Mouse (Mus musculus) T-helper 2 cell (primary cell): ENCODE results near the gene Ppard.

Experiments
- in situ Hi-C: fragments of 300-600 bp; cut with MboI, MseI; formaldehyde crosslinking; loops from one replicate; pipeline ENCODE4 v1.15.1; 2025; ENCODE audit warnings: high pct_unique_total_duplicates

Gene Ppard

DNA sequence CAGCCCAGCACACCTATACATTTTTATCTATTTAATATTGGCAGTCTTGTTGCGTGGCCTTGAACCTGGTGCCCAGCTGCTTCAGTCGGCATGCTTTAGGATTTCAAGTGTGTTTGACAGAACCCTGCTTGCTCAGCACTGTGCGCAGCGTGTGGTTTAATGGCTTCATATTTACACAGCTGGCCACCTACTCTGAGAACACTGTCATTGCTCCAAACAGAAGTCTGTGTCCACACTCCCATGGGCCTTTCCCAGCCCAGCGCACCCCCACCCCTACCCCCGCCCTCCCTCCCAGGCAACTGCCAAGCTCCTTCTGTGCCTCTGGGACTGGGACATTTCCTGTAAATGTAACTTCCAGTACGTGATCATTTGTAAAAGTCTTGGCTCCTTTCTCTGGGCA is 20.7 kb downstream of the Ppard start:
- in situ Hi-C loops = no loop called here

DNA sequence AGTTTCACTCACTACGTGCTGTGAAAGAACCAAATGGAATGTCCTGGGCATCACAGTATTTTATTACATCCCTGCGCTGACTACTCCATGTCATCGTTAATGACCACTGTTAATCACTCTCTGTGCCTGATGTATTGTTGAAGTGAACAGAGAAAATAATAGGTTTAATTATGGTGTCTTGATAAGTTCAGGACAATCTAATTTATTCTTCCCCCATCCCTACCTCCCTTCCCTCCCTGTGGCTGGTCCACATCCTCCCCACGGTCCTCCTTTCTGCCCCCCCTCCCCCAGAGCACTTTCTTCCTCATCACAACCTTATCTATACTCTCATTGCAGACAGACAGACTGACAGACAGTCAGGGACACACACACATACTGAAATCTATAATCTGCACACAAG is 22.3 kb downstream of the Ppard start:
- in situ Hi-C loops = no loop called here

DNA sequence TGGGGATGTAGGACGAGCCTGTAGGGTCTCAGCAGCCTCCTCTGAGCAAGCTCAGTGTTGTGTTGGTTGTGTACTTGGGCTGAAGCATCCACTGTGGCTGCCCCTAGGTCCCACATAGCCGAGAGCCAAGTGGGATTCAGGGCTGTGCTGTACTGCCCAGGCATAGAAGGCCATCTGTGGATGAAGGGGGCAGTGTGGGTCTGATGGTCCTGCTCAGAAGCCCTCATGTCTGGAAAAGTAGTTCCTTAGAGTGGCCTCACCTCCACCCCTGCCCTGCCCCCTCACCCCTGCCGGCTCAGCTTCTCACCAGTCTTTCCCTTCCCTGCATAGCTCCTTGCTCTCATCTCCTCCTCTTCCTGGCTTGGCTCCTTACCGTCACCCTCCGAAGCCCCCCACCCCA is 23.2 kb downstream of the Ppard start:
- in situ Hi-C loops = no loop called here

DNA sequence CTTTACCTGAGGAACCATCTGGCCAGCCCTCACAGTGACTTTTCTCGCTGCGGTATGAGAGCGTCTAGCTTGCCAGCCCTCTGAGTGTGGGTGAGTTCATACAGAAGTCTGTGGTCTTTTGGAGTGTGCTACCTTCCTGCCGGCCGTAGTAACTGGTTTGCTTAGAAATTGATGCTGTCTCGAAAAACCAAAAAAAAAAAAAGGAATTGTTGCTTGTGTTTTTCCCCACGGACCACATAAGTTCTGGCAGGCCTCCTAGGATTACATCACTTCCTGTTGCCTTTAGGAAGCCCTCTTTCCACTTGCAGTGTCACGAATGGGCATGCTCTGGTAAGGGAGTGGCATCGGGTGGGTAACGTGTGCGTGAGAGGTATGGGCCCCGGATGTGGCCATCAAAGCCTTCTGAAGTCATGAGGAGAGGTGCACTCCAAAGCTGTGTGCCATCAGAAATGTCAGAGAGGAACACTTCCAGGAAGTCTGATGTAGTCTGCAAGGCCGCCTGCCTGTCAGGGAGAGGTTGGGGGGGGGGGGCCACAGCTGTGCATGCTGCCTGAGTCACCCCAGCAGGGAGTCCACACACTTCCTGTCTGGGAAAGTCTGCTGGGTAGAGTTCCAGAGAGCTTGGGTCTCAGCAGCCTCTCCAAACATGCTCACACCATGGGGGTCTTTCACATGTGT is 24.3 kb downstream of the Ppard start:
- in situ Hi-C loops = no loop called here

DNA sequence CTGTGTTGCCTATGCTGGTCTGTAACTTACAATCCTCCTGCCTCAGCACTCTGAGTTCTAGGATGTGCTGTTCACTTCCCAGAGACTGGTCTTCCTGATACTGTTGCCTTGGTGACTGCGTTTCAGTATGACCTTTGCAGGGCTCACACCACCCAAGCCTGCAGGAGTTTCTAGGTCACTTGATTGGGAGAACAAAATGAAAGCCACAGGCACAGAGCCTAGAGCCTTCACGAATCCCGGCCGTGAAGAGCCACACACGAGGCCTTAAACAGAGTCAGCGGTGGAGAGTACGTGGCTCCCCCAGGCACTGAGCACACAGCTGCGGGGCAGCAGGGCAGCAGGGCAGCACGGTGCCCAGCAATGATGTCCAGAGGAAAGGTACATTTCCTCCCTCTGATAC is 25.8 kb downstream of the Ppard start:
- in situ Hi-C loops = no loop called here

DNA sequence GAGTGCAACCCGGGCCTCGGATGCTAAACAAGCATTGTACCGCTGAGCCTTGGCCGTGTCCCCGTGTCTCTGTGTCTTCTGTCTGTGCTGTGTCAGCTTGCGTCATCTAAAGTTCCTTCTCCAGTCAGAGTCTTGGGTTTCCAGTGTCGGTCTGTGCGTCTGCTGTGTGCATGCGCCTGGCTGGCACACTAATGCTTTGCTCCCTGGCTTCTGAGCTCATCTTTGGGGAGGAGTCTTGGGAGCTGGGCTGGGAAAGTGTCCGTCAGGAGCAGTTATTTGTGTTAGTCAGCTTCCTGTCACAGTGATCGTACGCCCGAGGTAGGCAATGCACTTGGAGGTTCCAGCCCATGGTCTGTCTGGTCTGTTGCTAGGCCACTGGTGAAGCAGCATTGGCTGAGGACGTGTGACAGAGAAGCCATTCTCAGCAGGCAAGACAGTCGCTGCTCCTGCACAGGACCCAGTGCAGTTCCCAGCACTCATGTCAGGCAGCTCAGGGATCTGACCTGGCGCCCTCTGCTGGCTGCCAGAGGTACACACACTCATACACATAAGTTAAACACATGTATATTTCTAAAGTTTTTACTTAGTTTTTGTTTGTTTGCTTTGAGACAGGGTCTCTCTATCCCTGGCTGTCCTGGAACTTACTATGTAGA is 27.5 kb downstream of the Ppard start:
- in situ Hi-C loops = no loop called here

DNA sequence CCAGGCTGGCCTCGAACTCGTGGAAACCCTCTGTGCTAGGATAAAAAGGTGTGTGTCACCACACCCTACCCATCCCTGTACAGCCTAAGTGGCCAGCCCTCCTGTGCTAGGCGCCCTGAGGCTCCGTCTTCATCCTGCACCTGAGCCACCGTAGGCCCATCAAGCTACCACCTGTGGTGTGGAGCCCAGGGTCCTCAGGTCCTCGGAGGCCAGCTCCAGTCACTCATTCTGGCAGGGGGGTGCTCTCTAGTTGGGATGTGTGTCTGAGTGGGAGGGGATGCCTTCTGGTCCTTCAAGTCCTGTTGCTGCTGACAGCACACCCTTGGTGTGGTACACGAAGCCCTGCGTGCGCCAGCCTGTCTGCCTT is 28.0 kb downstream of the Ppard start:
- in situ Hi-C loops = no loop called here

DNA sequence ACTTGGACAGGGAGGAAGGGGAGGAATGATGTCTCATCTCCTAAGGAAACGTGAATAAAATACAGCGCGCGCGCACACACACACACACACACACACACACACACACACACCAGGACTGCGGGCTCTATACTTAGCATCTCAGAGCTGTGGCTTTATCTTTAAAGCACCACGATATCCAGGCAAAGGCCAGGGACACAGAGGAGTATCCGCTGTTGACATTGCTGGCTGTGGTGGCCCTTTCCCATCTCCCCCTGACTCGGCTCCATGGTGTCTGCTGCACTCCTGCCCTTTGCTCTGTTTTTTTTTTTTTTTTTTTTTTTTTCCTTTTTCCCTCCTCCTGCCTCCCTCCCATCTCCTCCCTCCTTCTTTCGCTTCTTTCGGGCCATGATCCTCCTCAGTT is 29.3 kb downstream of the Ppard start:
- in situ Hi-C loops = no loop called here

DNA sequence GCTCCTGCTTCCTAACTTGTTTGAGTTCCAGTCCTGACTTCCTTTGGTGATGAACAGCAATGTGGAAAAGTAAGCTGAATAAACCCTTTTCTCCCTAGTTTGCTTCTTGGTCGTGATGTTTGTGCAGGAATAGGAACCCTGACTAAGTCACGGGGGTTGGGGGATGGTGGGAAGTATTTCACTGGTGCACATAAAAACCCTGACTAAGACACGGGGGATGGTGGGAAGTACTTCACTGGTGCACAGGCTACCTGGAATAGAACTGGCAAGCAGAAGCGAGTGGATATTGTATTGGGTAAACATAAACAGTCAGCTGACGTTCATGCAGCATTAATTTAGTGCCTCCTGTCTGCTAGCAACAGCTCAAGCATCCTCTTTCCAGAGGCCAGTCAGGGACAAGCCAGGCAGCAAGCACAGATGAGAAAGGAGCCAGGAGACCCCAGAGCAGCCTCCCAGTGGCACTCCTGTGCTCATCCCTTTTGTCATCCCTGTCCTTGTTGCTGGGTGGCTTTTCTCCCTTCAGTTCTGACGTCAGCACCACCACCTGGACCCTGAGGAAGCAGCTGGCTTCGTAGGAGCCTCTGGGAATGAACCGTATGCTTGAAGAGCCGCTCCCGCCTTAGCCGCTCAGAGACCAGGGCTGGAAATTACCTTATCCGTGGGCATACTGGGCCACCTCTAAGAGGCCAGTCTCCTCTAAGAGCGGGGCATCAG is 30.8 kb downstream of the Ppard start:
- in situ Hi-C loops = no loop called here

DNA sequence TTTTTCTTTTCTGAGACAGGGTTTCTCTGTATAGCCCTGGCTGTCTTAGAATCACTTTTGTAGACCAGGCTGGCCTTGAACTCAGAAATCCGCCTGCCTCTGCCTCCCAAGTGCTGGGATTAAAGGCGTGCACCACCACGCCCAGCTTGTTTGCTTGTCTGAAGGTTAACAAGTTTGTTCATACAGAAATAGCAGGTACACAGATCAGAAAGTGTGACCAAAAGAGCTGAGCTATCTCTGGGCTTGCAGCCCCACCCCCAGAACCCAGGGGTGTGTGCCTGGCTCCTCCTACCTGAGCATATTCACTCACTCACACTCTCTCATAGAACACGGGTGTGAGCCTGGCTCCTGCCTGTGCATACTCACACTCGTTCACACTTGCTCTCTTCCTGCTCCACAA is 34.8 kb downstream of the Ppard start:
- in situ Hi-C loops = no loop called here

DNA sequence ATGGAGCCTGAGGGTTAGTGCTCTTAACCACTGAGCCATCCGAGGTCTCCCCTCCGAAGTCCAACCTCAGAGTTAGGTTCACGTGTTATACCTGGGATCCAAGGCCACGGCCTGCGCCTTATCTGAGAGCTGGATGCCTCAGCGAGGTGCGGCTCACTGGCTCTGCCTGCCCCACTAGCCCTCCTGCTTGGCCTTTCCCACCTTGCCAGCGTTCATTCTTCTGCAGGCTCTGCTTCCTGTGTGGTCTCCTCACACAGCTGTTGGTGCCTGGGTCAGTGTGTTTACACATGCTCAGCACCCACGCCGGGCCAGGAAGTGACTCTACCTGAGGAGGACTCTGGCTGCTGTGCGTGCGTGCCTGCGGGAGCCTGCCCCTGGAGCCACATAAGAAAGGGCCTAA is 37.7 kb downstream of the Ppard start:
- in situ Hi-C loops = no loop called here

DNA sequence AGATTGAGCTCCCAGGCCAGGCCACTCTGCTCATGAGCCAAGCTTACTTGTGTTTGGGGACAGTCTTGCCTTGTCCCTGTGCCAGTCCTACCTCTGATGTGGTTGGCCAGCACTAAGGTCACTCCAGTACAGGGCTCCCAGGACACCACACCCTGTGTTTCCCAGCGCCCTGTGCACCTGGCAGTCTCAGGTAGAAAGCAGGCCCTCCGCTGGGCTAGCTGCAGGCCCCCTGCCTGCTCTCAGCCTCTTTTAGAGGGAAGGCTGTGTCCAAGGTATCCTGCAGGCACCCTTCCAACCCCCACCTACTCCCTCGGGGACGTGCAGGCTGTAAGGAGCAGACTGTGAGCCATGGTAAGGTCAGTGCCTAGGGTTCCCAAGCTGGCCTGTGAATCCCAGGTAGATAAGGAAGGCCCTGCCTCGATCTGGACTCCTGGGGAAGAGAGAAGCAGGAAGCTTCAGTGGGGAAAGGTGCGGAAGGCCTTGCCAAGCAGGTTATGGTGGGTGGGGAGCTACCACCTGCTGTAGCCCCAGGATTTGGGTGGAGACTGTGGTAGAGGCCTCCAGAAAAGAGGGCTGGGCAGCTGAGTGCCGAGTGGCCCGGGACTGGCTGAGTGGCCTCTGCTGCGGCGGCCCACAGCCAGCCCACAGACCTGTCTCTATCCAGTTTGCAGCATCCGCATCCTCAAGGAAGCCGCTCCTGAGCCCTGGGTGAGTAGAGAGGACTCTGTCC is 39.2 kb downstream of the Ppard start:
- in situ Hi-C loops = no loop called here

DNA sequence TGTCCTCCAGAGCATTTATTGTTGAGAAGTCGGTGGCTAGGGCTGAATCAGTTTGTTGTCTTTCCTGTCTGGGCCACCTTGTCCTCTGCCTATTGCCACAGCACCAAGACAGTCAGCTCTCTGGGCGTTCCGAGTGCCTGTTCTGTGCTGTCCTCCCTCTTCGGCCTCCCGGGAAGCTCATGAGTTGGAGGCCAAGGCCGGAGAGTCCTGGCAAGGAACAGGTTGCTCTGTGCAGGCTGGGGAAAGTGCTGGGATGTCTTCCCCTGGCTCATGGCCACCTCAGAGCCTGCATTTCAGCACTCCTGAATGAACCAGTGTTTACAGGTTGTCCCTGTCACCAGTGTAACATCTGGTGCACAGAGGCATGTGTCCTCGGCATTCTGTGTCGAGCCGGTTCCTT is 39.8 kb downstream of the Ppard start:
- in situ Hi-C loops = no loop called here

DNA sequence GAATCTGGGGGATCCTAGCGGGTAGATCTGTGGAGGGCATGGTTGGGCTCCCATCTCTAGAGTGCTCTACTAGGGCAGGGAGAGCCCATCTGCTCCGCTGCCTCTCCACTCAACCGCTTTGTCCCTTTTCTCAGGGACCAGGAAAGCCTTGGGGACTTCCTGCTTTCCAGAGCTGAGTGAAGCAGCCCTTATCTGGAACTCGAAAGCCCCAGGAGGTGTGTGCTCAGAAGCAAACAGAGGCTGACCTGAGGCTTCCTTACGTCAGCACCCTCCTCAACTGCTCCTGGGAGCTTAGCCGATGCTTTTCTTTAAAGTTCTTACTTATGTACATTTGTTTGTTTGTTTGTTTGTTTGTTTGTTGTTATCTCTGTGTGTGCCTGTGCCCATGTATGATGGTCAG is 40.3 kb downstream of the Ppard start:
- in situ Hi-C loops = no loop called here

DNA sequence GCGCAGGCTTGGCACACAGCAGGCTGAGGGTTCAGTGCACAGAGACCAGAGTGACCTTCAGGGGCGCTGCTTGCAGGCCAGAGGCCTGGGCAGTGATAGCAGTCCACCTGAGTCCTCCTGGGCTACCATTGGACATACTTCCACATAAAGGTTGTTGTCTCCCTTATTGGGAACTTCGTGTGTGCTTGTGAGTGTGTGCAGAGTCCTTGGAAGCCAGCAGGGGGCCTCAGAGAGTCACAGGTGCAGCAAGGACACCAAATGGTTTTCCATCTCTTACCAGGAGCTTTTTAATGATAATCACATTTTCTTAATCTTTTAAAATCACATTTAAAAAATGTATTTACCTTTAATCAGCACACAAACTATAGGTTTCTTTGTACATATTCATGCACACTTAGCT is 42.2 kb downstream of the Ppard start:
- in situ Hi-C loops = loop anchor here (5.0 kb wide), 1 partner anchor 37 kb away; no protein-coding TSS in a partner anchor

DNA sequence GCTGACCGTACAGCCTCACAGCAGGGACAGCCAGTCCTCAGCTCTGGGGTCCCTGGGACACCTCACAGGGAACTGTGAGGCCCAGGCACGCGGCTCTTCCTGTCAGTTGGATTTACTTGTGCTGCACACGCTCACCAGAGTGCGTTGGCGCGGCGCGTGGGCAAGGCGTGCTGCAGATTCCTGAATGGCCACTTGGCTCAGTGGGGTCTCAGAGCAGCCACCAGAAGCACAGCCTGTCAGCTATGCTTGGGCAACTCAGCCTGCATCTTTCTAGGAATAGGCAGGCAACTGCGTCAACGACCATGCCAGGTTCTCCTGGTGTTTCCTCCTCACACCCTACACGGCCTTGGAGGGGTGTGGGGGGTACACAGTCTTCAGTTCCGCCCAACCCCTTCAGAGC is 44.7 kb downstream of the Ppard start:
- in situ Hi-C loops = loop anchor here (5.0 kb wide), 1 partner anchor 40 kb away; no protein-coding TSS in a partner anchor

DNA sequence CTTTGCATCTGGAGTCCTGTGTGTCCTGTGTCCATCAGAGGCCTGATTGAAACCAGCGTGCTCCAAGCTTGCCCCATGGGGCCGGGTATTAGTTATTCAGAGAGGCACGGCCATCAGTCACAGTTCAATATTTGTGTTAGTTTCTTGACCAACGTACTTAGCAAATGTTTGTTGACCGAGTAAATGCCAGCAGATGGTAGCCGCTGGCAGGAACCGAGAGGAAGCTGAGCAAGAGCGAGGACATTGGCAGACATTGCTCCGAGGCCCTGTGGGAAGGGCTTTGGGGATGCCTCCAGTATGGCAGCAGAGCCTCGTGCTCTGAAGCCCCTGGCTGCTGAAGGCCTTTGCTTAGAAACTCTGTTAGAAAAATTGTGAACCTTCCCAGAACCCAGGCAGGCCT is 45.2 kb downstream of the Ppard start:
- in situ Hi-C loops = loop anchor here (5.0 kb wide), 1 partner anchor 40 kb away; no protein-coding TSS in a partner anchor

DNA sequence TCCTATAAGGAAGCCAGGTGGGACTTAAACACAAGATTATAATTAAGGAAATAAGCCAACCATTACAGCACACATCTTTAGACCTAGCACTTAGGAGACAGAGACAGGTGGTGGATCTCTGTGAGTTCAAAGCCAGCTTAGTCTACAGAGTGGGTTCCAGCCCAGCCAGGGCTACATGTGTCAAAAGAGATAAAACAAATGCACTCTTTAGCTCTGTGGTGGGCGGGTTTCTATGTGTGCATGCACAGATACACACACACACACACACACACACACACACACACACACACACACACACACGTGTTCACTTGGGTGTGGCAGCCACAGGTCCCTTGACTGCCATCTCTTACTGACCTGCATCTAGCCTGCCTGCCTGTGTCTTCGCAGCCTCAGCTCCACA is 45.7 kb downstream of the Ppard start:
- in situ Hi-C loops = loop anchor here (5.0 kb wide), 1 partner anchor 41 kb away; no protein-coding TSS in a partner anchor

DNA sequence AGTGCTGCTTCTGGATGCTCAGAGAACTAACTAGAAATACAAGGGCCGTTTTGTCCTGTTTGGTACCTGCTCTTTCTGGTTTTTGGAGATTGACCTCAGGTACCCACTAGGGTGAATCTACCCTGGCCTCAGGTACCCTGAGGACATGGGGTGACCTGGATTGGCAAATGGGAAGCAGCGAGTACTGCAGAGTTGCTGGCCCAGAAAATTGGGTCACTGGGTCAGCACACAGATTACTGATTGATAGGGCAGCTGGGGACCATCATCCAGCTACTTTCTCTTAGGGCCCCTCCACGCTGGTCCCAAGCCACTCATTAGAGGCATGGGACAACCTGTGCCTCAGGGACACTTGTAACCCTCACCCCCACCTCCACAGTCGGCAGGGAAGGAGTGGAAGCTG is 46.7 kb downstream of the Ppard start:
- in situ Hi-C loops = loop anchor here (5.0 kb wide), 1 partner anchor 42 kb away; no protein-coding TSS in a partner anchor

DNA sequence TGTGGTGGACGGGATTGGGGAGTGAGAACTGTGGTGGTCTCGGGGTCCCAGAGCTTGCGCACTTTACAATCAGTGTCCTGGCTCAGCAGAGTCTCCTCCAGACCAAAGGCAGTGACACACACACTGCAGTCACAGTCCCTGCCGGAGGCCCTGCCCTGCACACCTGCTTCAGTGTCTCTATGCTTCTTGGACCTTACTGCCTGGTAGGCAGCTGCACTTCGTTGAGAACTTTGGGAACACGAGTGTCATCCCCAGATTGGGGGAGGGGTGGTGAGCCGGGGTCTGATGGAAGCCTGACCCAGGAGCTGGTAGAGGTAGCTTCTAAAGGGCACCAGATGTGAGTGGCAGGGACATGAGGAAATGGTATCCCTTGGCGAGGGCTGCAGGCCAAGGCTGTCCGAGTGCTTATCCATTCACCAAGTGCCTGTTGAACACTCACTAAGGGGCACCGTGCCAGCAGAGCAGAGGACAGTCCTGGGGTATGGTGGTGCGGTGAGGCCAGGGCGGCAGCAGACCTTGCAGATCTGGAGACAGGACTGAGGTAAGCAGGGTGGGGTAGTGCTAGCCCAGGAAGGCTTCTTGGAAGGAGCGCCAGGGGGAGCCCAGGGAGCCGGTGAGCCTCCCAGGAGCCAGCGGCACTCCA is 47.4 kb downstream of the Ppard start:
- in situ Hi-C loops = loop anchor here (5.0 kb wide), 1 partner anchor 43 kb away; no protein-coding TSS in a partner anchor

DNA sequence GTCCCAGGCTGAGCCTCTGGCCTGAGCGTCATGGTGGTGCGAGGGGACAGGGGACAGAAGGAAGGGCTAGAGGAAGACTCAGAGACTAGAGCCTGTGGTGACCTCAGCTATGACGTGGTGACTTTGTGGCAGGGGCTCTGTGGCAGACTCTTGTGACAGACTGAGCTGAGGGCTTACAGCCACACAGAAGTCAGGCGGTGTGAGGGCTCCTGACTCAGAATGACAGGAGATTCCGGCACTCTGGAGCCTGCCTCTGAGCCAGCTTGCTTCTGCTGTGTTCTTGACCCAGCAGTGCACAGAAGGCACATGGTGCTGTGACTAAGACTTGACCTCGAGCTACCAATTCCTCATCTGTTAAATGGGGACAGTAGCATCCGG is 47.9 kb downstream of the Ppard start:
- in situ Hi-C loops = no loop called here
